Mouse (Mus musculus): ENCODE results near the gene Pglyrp3. TPM values are rescaled to one million over a fixed set of nuclear protein-coding genes. Genes with fewer than 3 reads are reported as not detected.

Pglyrp3 gene
- polyA plus RNA-seq, 1 experiment = 0.15 TPM

- peak; percentile 17 for DNase-seq
- 2% methylated on average over 81 of the region's 82 CpGs for WGBS
These were observed 66.3 kb downstream of the Pglyrp3 start for GRCm38 (mm10) chr3:92080462-92081284.

More at GRCm38 (mm10) chr3:92080462-92081284, 66.3 kb downstream of the Pglyrp3 start:
- no peak overlapping the region for H3K27ac ChIP-seq (ENCODE audit: control insufficient read depth, insufficient read depth, low read length)
- TF ChIP-seq POLR2A (IDR thresholded peaks at IDR 0.05; ENCODE audit: control insufficient read depth, extremely low read depth, insufficient read depth, low read length, poor library complexity) (no peak), CTCF (IDR thresholded peaks at IDR 0.05; ENCODE audit: borderline replicate concordance, control insufficient read depth, extremely low read depth, insufficient read depth, low read length, poor library complexity) (no peak)
- H3K4me3 ChIP-seq (ENCODE audit: control insufficient read depth, insufficient read depth, low read length) = peak overlapping the region; percentile 15
- no peaks in the 10 kb centered on the region for H3K36me3 ChIP-seq (ENCODE audit: control insufficient read depth, insufficient read depth, low read length)
- peaks cover 20% of the 10 kb centered on the region for H3K27me3 ChIP-seq (ENCODE audit: control insufficient read depth, insufficient read depth, low read length)
- peaks cover 6% of the 10 kb centered on the region; the same call in 1 of the 2 replicates for H3K4me1 ChIP-seq (replicated peaks; ENCODE audit: control insufficient read depth, insufficient read depth, low read length)

Other genes starting within 250 kb of the Pglyrp3 start
- gene Lor, start 68.6 kb downstream of the Pglyrp3 start, polyA plus RNA-seq (2012; rRNA removed) = 0.69 and 0.71 TPM in 2 replicates
- 0.14 TPM in 1 of 2 replicates, not detected in the other for gene Prr9, start 109.4 kb downstream of the Pglyrp3 start, polyA plus RNA-seq (2012; rRNA removed)
- gene Lelp1, start 128.2 kb downstream of the Pglyrp3 start, polyA plus RNA-seq (2012; rRNA removed) = 0.27 TPM in 1 of 2 replicates, not detected in the other
- 1.3 and 1.5 TPM in 2 replicates for gene Sprr2a1, start 201.2 kb downstream of the Pglyrp3 start, polyA plus RNA-seq (2012; rRNA removed)
- gene Sprr2a2, start 201.3 kb downstream of the Pglyrp3 start, polyA plus RNA-seq (2012; rRNA removed) = 294 and 400 TPM in 2 replicates